Mouse (Mus musculus) spleen, postnatal 36 days (tissue): ENCODE data around the gene Shoc2.
A peak's percentile ranks its signal among the peaks of the same experiment; 100 is the strongest.
"Not testable (repeated sequence)": the region's sequence is repeated elsewhere in the genome, so short reads cannot be mapped to it uniquely, and the experiment has no call there.

Experiments
- DNase-seq, 2 experiments: peaks; one replicate each; pipeline ENCODE4 v3.0.0; 2022; ENCODE audit warnings: low spot score in 2 of 2, mixed read lengths in 1 of 2

Gene Shoc2

DNA sequence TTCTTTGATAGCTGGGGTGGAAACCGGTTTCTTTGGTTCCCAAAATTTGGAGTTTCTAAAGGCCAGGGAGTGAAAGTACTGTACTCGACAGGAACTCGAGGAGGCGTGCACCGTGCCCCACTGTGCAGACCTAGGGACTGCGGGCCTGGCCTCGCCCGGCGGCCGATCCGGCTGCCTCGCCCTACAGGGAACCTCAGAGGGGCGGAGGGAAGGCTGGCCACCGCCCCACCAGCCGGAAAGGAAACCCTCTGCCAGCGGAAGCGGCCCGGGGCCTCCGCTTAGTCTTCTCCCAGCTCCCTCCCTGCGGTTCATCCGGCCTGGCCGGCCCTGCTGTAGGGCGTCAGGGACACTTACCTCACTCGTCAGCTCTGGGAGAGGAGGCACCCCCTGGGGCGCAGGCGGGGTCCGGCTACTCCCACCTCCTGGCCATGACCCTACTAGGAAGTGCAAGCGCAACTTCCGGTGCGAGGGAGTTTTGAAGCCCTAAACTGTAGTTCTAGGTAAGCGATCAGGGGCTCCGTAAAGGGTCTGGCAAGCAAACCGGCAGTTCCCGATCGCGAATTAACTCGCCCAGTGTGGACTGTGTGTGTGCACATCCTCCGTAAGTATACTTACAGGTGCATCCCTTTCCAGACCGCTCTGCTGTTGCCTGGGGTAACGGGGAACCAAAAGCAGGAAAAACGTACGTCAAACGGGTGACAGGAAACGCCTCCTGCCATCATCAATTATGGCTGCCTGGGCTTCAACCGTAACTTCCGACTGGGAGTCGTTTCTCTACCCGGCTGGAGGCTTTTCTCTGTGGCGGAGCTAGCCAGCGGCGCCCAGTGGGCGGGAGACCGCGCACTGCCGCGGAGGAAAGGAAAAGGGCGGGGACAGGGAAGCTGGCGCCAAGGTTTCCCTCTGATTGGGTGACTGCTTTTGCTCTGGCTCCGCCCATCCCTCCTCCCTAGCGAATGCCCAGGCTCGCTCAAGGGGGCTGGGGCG lies at the start of gene Shoc2, which contains the start of gene Bbip1:
Shoc2 (plus strand) TSS at position 505 of the 984 bp plus-strand sequence.
Bbip1 (minus strand) TSS at position 826 of the 984 bp plus-strand sequence.
- peak; percentile 99 for DNase-seq

DNA sequence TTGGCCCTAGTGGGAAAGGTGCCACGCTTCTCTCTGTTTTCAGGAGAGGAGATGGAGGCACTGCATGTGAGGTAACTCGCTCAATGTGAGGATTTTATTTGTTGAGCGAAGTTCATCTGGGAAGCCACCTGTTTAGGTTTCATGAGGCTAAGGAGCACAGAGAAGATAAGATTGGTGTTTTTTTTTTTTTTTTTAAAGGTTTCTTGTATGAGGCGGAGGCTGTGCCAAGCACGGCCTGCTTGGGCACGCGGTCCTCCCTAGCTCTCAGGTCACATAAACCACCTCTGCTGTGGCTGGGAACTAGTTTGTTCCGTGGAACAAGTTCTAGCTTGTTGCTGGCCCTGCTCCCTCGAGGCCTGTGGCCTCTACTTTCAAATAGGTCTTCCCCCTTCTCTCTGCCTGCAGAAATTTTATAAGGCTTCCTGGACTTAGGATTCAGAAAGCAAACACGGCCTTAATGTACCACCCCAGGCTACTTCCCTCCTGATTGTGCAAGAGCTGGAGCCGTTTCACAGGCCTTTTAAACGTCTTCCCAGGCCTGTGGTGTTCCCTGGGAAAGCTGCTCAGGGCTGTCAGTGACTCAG lies 49.5 kb upstream of the Shoc2 start:
- no peak for DNase-seq

DNA sequence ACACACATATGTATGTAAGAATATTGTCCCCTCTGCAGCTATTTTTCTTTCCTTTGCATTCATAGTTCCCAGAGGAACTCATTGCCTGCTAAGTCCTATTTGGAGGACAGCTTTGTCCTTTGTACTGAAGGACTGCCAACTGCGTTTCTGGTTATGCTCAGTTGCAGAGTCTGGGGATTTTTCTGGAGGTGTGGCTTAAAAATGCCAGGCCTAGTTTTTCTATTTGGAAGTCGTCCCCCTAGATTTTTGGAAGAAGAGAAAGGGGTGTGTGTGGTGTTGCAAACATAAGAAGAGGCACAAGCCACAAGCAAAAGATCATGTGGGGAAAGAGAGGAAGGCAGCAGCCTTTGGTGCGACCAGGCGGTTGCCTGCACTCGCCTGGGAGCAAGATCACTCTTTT lies 46.1 kb upstream of the Shoc2 start:
- no peak for DNase-seq

GRCm38 (mm10) chr19:53898498-53898897 lies 45.6 kb upstream of the Shoc2 start:
- no peak for DNase-seq

GRCm38 (mm10) chr19:53898970-53899900 lies 44.9 kb upstream of the Shoc2 start:
- peak in 1 of 2 experiments; percentile 29 for DNase-seq

GRCm38 (mm10) chr19:53899941-53900610 lies 44.0 kb upstream of the Shoc2 start:
- DNase-seq, result peak; percentile 79

DNA sequence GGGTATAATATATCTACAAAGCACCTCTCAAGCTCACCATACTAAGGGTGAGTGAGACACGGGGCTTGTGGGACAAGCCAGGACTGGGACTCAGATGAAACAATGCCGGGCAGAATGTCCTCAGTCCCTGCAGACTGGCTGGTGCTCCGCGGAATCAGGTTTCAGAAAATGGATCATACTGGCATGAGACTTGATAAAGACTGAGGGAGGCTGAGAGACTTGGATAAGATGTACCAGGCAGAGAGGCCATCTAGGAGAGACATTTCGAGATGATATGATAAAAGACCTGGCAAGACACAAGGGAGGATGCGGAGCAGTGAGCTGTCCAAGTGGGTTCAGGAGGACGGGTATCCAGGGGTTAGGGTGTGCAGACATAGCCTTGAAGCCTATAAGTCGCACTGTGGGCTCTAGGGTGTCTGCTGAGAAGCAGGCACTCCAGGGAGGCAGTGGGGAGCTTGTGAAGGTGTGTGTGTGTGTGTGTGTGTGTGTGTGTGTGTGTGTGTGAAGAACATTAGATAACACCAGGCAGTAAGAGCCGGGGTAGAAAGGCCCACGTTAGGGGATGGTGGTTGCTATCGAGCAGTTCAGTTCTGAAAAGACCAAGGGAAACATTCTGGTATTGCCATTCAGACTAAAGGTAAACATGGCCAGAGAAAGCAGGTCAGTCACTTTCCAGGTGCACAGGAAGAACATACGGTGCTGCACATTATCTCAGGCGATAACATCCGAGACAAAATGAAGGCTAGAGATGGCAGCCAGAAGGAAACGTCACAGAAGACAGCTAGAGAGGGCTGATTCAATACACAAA lies 42.0 kb upstream of the Shoc2 start:
- peak; percentile 24 to 38 for DNase-seq

DNA sequence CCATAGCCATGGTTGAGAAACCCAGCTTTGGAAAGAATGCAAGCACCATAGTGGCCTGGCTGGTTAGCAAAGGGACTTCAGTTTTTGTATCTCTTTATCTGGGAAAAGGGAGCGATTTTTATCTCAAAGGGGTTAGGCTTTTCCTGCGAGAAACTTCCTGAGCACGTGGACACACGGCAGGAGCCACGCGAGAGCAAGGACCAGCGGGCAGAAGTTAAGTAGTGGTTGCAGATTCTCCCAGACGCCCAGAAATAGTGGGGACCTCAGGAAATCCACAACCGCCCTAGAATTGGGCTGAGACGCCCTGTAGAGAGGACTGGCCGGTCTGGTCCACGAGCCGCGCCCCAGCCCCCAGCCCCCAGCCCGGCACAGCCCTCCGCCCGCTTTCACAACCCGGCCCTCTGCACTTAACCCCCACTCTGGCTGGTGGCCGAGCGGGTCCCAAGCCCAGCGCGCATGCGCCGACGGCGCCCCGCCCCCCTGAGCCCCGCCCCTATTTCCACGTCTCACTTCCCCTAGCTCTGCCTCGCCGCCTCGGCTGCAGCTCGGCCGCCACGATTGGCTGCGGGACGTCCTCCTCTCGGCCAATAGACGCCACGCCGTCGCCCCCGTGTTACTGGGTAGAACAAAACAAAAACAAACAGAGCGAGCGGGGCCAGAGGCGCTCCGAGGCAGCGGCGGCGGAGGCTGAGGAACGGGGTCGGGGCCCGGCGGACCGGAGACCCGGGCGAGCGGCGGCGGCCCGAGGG lies 41.2 kb upstream of the Shoc2 start:
- peak; percentile 97 for DNase-seq

GRCm38 (mm10) chr19:53903507-53904321 lies 40.4 kb upstream of the Shoc2 start:
- peak; percentile 77 for DNase-seq

GRCm38 (mm10) chr19:53904833-53905480 lies 39.1 kb upstream of the Shoc2 start:
- no peak for DNase-seq

DNA sequence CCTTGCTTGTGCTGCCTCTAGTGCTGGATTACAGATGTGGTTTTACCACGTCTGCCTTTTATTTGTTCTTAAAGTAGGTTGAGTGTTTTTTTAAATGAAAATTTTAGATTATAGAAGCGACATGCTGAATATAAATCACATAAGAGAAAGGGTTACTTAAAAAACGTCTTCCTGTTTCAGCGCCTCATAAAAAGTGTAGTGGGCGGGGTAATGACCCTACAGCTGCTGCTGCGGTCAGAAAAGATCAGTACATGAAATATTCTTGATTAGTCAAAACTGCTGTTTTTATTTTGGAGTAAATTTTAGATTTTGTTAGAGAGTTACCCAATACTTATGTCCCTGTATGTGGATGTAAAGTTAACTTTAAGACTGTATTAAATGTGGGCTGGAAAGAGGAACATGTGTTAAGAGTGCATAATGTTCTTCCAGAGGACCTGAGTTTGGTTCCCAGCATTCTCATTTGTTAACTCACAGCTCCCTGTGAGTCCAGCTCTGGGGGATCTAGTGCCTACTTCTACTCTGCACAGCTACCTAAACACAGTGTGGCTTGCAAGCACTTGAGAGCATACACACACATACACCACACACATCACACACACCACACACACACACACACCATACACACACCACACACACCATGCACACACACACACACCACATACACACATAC lies 37.9 kb upstream of the Shoc2 start:
- peak; percentile 48 for DNase-seq

DNA sequence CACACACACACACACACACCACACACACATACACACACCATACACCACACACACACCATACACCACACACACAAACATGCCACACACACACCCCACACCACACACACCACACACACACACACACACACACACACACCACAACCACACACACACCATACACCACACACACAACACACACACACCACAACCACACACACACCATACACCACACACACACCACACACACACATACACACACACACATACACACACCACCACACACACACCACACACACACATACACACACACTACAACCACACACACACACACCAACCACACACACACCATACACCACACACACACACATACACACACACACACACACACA lies 37.4 kb upstream of the Shoc2 start:
- not testable (repeated sequence) for DNase-seq

DNA sequence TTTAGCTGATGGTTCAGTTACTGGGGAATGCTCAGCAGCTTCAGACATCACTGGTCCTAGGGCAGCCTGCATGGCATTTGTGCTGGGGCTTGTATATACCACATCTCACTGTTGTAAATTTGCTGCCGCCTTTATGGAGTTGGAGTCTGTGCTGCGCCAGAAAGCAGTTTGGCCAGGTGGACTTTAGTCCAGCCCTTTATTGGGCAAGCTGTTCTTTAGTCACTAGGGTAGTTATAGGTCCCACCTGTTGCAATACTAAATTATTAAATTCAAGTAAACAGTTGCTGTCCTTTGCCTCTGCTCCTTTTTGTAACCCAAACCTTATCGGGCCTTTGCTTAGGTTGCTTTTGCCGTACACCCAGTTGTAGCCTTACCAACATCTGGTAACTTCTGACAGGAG lies 29.2 kb upstream of the Shoc2 start:
- no peak for DNase-seq

GRCm38 (mm10) chr19:53919541-53919940 lies 24.6 kb upstream of the Shoc2 start:
- DNase-seq, result no peak

- DNase-seq, result not testable (repeated sequence)
Measured at GRCm38 (mm10) chr19:53921996-53922395, 22.1 kb upstream of the Shoc2 start.

- peak in 1 of 2 experiments; percentile 46 for DNase-seq
Measured at GRCm38 (mm10) chr19:53925338-53925751, 18.8 kb upstream of the Shoc2 start.

GRCm38 (mm10) chr19:53926705-53927104 lies 17.4 kb upstream of the Shoc2 start:
- DNase-seq, result no peak

DNA sequence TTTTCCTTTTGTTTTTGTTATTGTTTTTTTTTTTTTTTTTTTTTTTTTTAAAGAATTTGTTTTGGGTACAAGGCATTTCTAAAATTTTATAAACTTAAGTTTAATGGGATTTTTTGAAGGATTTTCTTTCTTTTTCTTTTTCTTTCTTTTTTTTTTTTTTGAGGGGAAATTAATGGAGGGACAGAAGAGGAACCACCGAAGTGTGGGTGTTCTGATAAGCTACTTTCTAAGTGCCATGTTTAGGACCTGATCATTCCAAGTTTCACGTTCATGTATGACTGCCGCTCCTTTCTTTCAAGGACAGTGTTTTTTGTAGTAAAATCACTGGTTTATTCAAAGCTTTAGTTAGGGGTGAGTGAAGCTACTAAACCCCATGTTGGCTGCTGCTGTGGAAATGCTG lies 14.9 kb upstream of the Shoc2 start:
- DNase-seq, result no peak
